Mouse (Mus musculus): ENCODE results near the gene Gm5134. TPM values are rescaled to one million over a fixed set of nuclear protein-coding genes. Genes with fewer than 3 reads are reported as not detected.

Gene Gm5134
- 0.06 and 0.18 TPM in 2 replicates for polyA plus RNA-seq (2012; rRNA removed; ENCODE audit: low replicate concordance)

DNA sequence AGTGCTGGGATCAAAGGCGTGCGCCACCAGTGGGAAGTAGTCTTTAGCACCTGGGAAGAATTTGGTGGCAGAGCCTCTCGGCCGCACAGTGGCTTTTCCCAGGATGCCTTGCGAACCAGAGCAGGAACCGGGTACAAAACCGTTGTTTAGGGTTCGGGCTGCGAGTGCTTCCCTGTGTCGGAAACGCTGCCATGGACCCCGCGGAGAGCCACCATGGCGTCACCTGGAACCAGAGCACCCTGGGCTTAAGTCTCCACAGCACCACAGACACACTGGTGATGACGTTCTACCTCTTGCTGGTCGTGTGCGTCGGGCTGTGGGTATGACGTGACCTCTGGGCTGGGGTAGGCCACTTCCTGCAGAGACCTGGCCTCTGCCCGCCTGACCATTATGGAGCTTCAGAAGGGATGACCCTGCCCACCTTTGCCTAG lies at the start of gene Gm5134:
Gene Gm5134 (plus strand): TSS at position 134 of the 431 bp plus-strand sequence.

DNA sequence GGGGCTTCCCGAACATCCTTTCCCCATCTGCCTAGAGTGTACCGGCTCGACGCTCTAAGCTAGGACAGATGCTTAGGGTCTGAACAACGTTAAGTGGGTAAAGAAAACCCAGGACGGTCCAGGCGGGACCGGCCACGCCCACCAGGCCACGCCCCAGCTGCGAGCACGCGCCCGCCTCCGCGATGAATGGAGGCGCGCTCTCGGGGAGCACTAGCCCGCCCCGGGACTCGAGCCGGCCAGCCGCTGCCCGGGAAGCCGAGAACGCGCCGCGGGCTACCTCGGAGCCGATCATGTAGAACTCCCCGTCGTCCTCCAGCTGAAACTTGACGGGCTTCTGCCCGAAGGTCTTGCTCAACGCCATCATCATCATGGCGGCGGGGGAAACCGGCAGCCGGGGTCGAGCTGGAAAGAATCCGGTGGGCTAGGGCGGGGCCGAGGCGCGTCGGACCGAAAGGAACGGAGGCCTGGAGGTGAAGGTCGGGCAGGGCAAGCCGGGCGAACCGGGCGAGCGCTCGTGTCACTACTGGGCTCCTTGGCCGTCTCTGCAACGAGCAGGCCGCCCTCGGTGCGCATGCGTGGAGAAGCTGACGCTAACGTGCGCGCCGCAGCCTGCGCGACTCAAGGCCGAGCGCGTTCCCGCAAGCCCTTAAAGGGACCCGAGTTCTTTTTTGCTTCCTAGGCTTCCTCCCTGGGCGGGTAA lies 33.1 kb upstream of the Gm5134 start, which contains the start of gene Smarcb1:
Gene Smarcb1 (minus strand): TSS at position 592 of the 700 bp plus-strand sequence.

DNA sequence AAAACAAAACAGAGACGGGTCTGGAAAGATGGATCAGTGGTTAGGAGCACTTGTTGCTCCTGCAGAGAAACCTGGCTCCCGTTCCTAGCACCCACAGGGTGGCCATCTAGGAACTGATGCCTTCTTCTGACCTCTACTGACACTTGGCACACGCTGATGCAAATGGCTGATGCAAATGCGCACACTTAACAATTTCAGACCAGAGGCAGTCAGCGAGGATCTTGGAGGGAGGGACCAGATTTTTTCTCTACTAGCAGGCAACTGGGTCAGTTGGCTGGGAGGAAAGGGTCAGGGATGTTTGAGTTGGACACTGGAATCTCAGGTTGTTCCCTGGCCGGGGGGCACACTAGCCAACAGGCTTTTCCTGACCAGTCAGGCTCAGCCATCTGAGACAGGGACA lies 21.4 kb upstream of the Gm5134 start, which contains the start of gene Chchd10:
Gene Chchd10 (plus strand): TSS at position 240 of the 400 bp plus-strand sequence.

DNA sequence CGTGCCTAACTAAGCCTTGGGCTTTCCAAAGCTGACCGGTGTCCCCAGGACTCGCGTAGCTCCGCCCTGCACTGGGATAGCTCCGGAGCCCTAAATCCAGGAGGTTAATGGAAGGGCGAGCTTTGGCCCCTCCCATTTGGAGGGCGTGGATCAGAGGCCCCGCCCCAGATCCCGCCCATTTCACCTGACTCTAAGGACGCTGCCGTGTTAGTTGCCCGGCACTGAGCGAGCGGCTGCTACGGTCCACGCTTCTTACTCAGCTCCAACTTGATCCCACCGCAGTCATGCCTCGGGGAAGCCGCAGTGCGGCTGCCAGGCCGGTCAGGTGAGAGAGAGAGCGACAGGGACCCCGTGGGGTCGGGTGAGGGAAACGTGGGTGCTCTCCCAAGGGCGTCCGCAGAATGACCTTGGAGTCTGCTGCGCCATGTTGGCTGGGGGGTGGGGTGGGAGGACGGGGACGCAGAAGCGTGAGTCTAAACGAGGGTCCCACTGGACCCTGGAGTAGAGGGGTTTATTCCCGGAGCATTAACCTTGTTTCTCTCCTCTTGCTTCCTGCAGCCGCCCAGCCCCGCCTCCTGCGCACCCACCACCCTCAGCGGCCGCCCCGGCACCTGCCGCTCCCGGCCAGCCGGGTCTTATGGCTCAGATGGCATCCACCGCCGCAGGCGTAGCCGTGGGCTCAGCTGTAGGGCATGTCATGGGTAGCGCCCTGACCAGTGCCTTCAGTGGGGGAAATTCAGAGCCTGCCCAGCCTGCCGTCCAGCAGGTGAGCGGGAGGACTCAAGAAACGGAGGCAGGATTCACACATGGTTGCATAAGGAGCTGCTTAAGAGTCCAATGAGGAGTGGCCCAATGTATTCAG lies 18.4 kb upstream of the Gm5134 start, which contains the start of gene Mmp11:
Gene Mmp11 (minus strand): TSS at position 817 of the 862 bp plus-strand sequence.

DNA sequence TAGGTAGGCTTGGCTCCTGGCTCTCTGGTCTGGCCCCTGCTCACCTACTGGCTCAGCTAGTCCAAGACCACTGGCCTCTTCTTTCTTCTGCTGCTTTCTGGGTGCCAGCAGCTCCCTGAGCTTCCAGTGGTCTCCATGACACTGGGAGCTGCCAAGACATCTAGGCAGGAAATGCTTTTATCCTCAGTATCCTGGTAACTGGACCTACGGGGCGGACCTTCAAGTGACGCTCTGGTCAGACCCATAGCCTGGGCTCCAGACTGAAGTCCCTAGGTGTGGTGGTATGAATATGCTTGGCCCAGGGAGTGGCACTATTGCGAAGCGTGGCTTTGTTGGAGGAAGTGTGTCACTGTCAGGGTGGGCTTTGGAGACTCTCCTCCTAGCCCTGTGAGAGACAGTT lies 13.8 kb upstream of the Gm5134 start, which contains the start of gene Gm867:
Gene Gm867 (minus strand): TSS at position 153 of the 400 bp plus-strand sequence.

DNA sequence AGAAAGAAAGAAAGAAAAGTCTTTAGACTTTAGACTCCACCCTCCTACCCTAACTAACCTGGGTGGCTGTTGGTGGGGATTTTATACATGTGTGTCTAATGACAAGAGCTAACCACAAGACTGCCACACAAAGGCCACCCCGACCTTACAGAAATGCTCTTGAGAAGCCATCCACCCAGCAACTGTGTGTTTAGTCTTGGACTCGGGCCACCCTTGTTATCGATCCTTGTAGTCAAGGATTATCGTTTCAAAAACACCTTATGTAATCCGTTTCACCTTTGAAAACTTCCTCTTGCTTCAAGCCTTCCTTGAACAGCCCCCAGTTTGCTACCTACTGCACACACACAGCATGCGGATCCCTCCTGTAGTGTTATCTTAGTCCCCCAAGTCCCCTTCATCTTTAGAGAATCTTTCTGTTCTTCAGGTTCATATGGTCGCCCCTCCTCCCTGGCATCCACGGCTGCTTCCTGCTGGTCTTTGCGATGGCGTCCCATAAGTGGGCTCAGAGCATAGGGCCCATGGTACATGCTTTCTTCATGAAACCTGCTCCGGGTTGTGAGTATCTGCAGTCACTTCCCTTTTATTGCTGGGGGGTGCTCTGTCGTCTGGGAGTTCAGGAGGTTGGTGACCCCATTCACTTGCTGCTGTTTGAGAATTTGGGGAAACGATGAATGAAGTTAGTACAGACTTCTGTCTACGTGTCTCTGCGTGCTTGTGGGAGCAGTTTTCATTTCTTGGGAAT lies 11.4 kb upstream of the Gm5134 start, which contains the start of gene Vpreb3:
Gene Vpreb3 (plus strand): TSS at position 322 of the 742 bp plus-strand sequence.

DNA sequence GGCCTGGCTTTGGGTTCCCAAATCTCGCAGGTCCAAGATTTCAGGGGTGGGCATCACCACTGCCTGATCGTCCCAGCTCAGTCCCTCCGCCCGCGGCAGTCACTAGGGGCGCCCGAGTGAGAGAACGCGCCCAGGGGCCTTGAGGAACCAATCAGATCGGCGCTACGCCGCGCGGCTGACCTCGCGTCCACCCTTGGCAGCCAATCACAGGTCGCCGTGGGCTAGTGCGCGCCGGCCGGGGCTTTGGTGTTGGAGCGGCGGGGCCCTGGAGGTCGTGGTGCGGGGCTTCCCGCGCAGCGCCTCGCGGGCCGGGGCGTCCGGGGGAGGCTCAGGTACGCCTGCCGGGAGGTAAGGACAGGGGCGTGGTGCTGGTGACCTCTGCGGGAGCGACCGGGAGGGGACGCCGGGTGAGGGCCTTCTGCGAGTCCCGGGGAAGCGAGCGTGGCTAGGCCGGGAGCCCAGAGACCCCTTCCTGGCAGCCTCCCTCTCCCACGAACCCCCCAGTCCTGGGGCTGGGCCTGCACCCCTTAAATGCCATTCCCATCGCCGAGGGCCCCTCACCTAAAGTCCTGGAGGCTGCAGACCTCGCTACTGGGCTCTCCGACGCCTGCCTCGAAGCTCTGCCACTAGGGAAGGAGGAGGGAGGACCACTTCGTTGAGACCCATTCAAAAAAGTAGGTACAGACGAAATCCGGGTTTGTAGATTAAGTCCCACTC lies 78.2 kb downstream of the Gm5134 start, which contains the start of gene Zfp280b:
Gene Zfp280b (plus strand): TSS at position 249 of the 717 bp plus-strand sequence.

Other genes starting within 250 kb of the Gm5134 start
- gene Cabin1, start 190.2 kb upstream of the Gm5134 start, polyA plus RNA-seq (2012; rRNA removed; ENCODE audit: low replicate concordance), result 28.9 and 35.0 TPM in 2 replicates
- gene Ddt, start 181.1 kb upstream of the Gm5134 start, polyA plus RNA-seq (2012; rRNA removed; ENCODE audit: low replicate concordance), result 72.5 and 123 TPM in 2 replicates
- 0.35 and 0.62 TPM in 2 replicates for gene Gm20441, start 173.6 kb upstream of the Gm5134 start, polyA plus RNA-seq (2012; rRNA removed; ENCODE audit: low replicate concordance)
- 54.3 and 60.2 TPM in 2 replicates for gene Gstt3, start 173.1 kb upstream of the Gm5134 start, polyA plus RNA-seq (2012; rRNA removed; ENCODE audit: low replicate concordance)
- 155 and 255 TPM in 2 replicates for gene Gstt1, start 155.9 kb upstream of the Gm5134 start, polyA plus RNA-seq (2012; rRNA removed; ENCODE audit: low replicate concordance)
- gene Gstt4, start 132.0 kb upstream of the Gm5134 start, polyA plus RNA-seq (2012; rRNA removed; ENCODE audit: low replicate concordance), result not detected in 2 replicates
- 143 and 478 TPM in 2 replicates for gene Gstt2, start 117.1 kb upstream of the Gm5134 start, polyA plus RNA-seq (2012; rRNA removed; ENCODE audit: low replicate concordance)
- 800 and 939 TPM in 2 replicates for gene Mif, start 94.3 kb upstream of the Gm5134 start, polyA plus RNA-seq (2012; rRNA removed; ENCODE audit: low replicate concordance)
- 82.6 and 108 TPM in 2 replicates for gene Derl3, start 61.1 kb upstream of the Gm5134 start, polyA plus RNA-seq (2012; rRNA removed; ENCODE audit: low replicate concordance)
- gene Smarcb1, start 32.9 kb upstream of the Gm5134 start, polyA plus RNA-seq (2012; rRNA removed; ENCODE audit: low replicate concordance), result 32.6 and 50.7 TPM in 2 replicates
- gene Chchd10, start 21.4 kb upstream of the Gm5134 start, polyA plus RNA-seq (2012; rRNA removed; ENCODE audit: low replicate concordance), result 2,198 and 3,586 TPM in 2 replicates
- gene Mmp11, start 18.0 kb upstream of the Gm5134 start, polyA plus RNA-seq (2012; rRNA removed; ENCODE audit: low replicate concordance), result 7.4 and 10.6 TPM in 2 replicates
- gene Gm867, start 13.8 kb upstream of the Gm5134 start, polyA plus RNA-seq (2012; rRNA removed; ENCODE audit: low replicate concordance), result not detected in 2 replicates
- 15.6 and 34.8 TPM in 2 replicates for gene Vpreb3, start 11.5 kb upstream of the Gm5134 start, polyA plus RNA-seq (2012; rRNA removed; ENCODE audit: low replicate concordance)
- 3.8 TPM in 2 replicates for gene Zfp280b, start 78.1 kb downstream of the Gm5134 start, polyA plus RNA-seq (2012; rRNA removed; ENCODE audit: low replicate concordance)
- gene Slc5a4b, start 156.4 kb downstream of the Gm5134 start, polyA plus RNA-seq (2012; rRNA removed; ENCODE audit: low replicate concordance), result 5.3 and 58.4 TPM in 2 replicates
- gene Slc5a4a, start 192.9 kb downstream of the Gm5134 start, polyA plus RNA-seq (2012; rRNA removed; ENCODE audit: low replicate concordance), result 7.9 and 74.2 TPM in 2 replicates